Mouse (Mus musculus): ENCODE measurements around the gene Vmn2r52.
"Not testable (repeated sequence)": the region's sequence is repeated elsewhere in the genome, so short reads cannot be mapped to it uniquely, and the experiment has no call there.

Vmn2r52 gene

DNA sequence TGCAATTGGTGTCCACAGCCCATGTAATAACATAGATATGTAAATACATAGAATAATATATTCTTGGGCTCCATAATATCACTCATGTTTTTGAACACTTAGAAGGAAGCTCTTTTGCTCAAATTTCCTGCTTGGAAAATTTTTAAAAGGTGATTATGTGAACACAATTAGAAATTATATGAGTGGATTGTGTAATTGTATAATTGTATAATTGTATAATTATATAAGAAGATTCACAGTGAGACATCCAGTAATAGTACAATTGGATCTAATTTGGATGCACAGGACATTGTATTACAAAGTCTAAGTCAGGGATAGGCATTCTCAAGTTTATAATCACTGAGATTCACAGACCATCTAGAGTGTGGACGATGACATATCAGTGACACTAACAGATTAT, at the start of gene Vmn2r52:
Vmn2r52 (minus strand) TSS at position 101 of the 400 bp plus-strand sequence.
- DNase-seq (ENCODE audit: low spot score) = no peak

DNA sequence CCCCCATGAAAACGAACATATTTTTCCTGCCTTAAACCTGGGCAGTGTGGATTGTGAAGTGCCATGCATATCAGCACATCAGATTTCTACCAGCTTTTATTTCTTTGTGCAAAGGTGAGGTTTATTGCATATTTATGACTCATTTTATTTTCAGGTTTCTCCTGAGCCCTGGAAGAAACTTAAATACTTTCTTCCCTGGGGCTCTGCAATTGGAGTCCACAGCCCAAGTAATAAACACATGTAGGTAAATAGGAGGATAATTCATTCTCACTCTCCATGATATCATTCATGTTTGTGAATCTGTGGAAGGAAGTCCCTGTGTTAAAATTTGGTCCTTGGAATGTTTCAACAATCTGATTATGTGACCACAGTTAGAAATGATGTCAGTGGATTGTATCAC, 70.7 kb downstream of the Vmn2r52 start, which contains the start of gene Vmn2r51:
Vmn2r51 (minus strand) TSS at position 101 of the 400 bp plus-strand sequence.
- not testable (repeated sequence) for DNase-seq (ENCODE audit: low spot score)
